Mouse (Mus musculus) splenic B cell, adult 2 months (primary cell): Measurements from ENCODE around the gene Plpp2.

Source experiments
- DNase-seq: peaks from one replicate; pipeline ENCODE4 v3.0.0-alpha.2; 2011; ENCODE audit warnings: low read depth, low spot score
- H3K27me3 ChIP-seq: 2 replicates; pipeline ENCODE4 v1.6.1; 2012; ENCODE audit warnings: mild to moderate bottlenecking, low read length, moderate library complexity, mixed read lengths; ENCODE audit not compliant: control insufficient read depth, poor library complexity, insufficient read depth, severe bottlenecking
- H3K36me3 ChIP-seq: 2 replicates; pipeline ENCODE4 v1.6.1; 2012; ENCODE audit warnings: mild to moderate bottlenecking, low read length, moderate library complexity, mixed read lengths; ENCODE audit not compliant: control insufficient read depth, poor library complexity, insufficient read depth, severe bottlenecking

Gene Plpp2

GRCm38 (mm10) chr10:79528081-79528480 lies 5.5 kb downstream of the Plpp2 start:
- DNase-seq = no peak
- H3K36me3 ChIP-seq = no peaks in the 10 kb centered on the region
- no peaks in the 10 kb centered on the region for H3K27me3 ChIP-seq

DNA sequence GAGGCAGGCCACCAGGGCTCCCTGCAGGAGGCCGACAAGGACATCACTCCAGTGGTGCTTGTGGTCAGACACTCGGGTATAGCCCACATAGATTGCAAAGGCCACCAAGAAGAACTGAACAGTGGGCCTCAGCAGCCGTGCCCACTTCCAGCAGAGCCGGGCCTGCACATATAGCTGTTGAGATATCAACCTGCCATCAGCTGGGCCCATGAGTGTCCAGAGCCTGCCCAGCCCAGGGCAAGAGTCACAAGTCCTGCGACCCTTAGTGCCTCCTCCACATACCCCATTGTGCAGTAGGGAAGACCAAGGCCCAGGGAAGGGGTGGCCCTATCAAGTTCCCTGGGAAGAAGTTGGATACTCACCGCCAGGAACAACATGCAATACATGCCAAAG lies 6.1 kb downstream of the Plpp2 start:
- no peaks in the 10 kb centered on the region for H3K36me3 ChIP-seq
- DNase-seq = no peak
- no peaks in the 10 kb centered on the region for H3K27me3 ChIP-seq

GRCm38 (mm10) chr10:79526661-79527452 lies 6.7 kb downstream of the Plpp2 start:
- DNase-seq = no peak
- Histone ChIP-seq H3K36me3 (no peaks in the 10 kb centered on the region), H3K27me3 (no peaks in the 10 kb centered on the region)

DNA sequence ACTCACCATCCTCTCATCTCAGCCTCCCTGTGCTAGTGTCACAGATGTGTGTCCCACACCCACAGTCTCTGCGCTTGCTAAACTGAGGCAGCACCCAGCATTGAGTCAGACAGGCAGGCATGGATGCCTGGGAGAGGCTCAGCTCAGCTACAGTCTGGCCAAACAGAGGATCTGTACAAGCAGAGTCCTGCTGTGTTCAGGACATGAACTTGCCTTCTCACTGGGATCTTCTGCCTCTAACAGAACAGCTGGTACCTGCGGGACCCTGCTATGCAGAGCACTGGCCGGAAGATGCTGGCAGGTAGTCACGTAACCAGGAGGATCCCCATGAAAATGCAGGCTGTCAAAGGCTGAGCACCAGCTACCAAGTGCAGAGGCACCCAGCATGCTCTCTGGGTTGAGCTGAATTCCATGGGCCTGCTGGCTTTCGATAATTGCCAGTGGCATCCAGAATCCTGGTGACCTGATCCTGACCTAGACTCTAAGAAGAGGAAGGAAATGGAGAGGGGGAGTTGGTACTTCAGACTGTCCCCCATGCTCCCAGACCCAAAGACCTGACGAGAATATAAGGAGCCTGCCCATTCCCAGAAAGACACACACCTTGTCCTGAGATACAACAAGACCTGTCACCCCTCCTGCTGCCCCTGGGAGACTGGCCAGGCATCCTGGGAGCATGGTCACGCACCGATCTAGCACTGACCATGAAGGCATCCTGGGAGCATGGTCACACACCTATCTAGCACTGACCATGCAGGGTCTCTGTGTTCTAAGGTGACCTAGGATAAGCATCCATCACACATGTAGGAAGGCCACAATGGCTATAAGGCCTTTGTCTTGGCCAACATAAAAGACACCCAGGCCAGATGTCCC lies 7.9 kb downstream of the Plpp2 start:
- Histone ChIP-seq H3K36me3 (no peaks in the 10 kb centered on the region; the same call in 1 of the 2 replicates), H3K27me3 (no peaks in the 10 kb centered on the region)
- no peak for DNase-seq

DNA sequence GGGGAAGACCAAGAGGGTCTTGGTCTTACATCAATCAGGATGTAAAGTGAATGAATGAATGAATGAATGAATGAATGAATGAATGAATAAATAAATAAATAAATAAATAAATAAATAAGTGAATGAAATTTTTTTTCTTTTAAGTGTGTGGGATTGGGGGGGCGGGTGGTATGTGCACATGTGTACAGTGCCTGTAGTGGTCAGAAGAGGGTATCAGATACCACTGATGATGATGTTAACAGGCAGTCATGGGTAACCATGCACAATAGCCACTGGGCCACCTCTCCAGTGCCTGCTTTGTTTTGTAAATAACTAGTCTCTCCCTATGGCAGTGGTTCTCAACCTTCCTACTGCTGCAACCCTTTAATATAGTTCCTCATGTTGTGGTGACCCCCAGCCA lies 9.2 kb downstream of the Plpp2 start:
- DNase-seq = no peak
- Histone ChIP-seq H3K27me3 (no peaks in the 10 kb centered on the region), H3K36me3 (no peaks in the 10 kb centered on the region; the same call in 1 of the 2 replicates)

GRCm38 (mm10) chr10:79506709-79507108 lies 26.9 kb downstream of the Plpp2 start:
- Histone ChIP-seq H3K27me3 (no peaks in the 10 kb centered on the region), H3K36me3 (no peaks in the 10 kb centered on the region)
- peak; percentile 58 for DNase-seq

GRCm38 (mm10) chr10:79502830-79503644 lies 30.6 kb downstream of the Plpp2 start:
- H3K27me3 ChIP-seq = no peaks in the 10 kb centered on the region
- H3K36me3 ChIP-seq = no peaks in the 10 kb centered on the region
- peak; percentile 47 for DNase-seq

GRCm38 (mm10) chr10:79496701-79497288 lies 36.8 kb downstream of the Plpp2 start:
- no peaks in the 10 kb centered on the region for H3K36me3 ChIP-seq
- H3K27me3 ChIP-seq = no peaks in the 10 kb centered on the region; the same call in 1 of the 2 replicates
- no peak for DNase-seq

DNA sequence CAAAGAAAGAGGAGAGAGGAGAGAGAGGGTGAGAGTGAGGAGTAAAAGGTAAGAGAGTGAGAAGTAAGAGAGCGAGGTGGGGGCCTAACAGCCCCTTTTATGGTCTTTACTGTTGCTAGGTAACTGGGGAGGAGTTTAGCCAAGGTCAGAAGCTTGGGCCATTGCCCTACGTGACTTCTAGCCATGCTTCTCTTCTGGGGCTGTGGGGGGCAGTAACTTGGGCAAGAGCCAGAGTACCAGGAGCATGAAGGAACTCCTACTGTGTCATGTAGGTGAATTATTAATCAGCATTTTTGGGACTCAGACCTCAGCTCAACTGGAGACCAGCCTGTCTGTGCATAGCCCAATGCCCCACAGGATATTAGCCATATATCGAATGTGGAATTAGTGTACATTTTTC lies 37.7 kb downstream of the Plpp2 start:
- no peak for DNase-seq
- Histone ChIP-seq H3K36me3 (no peaks in the 10 kb centered on the region), H3K27me3 (no peaks in the 10 kb centered on the region; the same call in 1 of the 2 replicates)
